Mouse (Mus musculus): Measurements from ENCODE around the gene Arhgap20. TPM values are rescaled to one million over a fixed set of nuclear protein-coding genes. Genes with fewer than 3 reads are reported as not detected.

The Arhgap20 gene
- total RNA-seq (2021), result 10 to 100 TPM in 1 of 2 experiments, 1 to 10 TPM in 1; 9.3 to 11.2 TPM
- long read RNA-seq, experiment 1, full-length matches to known transcripts, result 1 of 2 reads
- long read RNA-seq, experiment 1, partial matches to known transcripts, result 0 of 2 reads
- long read RNA-seq, experiment 1, other reads (novel, unspliced or antisense), result 1 of 2 reads
- long read RNA-seq, experiment 2, partial matches to known transcripts, result 1 of 4 reads
- long read RNA-seq, experiment 2, other reads (novel, unspliced or antisense), result 3 of 4 reads

- peak; percentile 80 to 82 for DNase-seq
- intact Hi-C loops (cut with DNase I), result loop anchor here (1.0 to 5.0 kb wide), 3 partner anchors 10 to 430 kb away; no protein-coding TSS in a partner anchor
Observed at GRCm38 (mm10) chr9:51764921-51765416, at the start of gene Arhgap20. TSS of gene Arhgap20 (plus strand) at chr9:51765337.

GRCm38 (mm10) chr9:51718793-51719192, 46.3 kb upstream of the Arhgap20 start:
- no peak for DNase-seq
- intact Hi-C loops (cut with DNase I), result no loop called here

DNA sequence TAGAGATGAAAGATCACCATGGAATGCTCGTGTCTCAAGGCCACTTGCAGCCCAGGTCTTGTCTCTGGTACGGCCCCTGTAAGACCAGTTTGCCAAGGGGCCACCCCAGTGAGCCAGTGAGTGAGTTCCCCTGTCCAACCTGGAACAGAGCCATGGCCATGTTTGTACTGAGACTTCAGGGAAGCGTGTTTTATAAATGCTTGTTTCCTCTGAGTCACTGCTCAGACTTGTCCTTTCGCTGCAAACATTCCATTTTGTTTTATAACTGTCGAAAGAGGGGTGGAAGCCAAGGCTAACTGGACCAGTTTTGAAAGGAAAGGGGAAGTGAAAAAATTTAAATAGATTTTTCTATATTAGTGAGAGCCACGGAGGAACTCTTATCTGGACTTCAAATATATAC, 37.2 kb upstream of the Arhgap20 start:
- peak; percentile 8 to 25 for DNase-seq
- intact Hi-C loops (cut with DNase I), result no loop called here

DNA sequence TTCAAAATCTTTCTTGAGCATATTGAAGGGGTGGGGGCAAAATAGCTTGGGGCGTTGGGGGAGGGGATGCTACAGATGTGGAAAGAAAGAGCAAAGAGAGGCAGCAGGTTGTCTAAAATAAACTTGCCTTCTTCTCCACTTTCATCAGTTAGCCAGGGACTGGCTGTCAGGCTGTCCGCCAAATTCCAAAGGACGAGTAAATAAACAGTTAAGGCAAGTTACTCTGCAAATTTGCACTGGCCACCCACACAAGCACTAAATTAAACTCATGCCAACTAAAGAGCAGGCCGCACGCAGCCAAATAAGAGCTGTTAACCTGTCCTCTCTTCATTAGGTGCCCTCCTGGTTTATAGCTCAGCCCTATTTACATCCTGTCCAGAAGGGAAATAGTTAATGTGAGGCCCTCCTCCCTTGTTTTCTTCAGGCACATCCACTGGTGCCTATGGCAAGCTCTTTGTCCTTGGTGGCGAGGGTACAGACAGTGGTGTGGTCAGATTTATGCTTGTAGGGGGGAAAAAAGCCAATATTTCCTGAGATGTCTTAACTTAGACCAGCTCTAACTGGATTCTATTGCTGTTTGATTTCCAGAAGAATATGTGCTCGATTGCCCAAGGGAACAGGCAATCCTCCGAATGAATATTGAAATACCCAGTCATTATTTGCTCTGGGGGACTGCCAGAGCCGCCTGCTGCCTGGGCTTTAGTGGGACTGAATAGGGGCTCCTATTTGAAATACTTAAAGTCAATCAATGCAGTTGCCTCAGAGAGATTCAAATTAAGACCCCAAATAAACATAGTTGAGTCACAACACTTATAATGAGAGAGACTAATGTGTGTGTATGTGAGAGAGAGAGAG, 29.7 kb upstream of the Arhgap20 start:
- intact Hi-C loops (cut with DNase I), result no loop called here
- DNase-seq, result no peak

GRCm38 (mm10) chr9:51736750-51737368, 28.3 kb upstream of the Arhgap20 start:
- DNase-seq, result no peak
- intact Hi-C loops (cut with DNase I), result no loop called here

DNA sequence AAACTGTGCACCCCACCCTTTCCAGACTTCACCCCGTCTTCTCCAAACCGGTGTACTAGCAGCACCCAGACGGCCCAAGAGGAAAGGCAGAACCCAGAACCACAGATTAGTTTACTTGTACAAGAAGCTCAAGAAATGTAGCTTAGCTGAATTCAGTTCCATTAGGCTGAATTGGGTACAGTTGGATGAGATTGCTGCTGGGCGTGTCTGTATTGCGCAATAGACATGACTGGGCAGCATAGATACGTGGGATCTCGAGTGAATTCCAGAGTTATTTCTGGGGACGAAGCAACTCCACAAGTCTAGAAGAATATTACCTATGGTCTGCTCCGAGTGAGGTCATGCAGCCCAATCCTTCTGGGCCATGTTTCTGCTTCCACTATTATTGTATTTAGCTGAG, 26.8 kb upstream of the Arhgap20 start:
- intact Hi-C loops (cut with DNase I), result no loop called here
- DNase-seq, result no peak

DNA sequence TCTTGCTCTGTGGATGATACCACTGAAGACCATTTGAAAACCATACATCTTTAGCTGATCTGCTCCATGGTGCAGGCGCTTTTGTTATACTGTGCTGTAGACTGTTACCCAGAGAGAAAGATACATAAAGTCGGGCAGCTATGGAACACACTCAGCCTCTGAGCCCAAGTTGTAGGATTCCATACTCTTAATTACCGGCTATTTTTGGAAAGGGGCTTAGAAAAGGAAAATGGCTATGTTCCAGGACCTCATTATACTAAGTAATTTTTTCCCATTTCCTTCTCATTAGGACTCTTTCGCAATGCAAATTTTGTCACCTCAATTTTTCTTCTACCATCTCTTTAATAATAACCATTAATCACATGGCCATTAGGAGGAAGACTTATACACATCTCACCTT, 25.3 kb upstream of the Arhgap20 start:
- intact Hi-C loops (cut with DNase I), result no loop called here

DNA sequence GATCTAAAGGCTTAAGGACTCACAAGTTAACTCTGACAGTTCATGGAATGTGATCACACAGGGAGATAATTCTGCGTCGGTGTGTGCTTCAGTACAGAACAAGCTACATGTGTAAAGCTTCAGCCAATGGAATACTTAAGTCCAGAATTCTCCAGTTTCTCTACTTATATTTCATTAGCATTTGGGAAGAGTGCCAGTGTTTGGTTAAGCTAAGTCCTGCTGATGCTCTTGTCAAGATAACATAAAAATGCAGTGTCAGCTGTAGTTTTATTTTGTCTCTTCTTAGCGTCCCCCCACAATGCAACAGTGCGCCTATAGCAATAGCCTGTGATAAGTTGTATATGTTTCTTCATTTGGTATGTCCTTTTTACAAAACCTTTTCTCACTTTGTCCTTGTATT, 15.0 kb upstream of the Arhgap20 start:
- no peak for DNase-seq
- intact Hi-C loops (cut with DNase I), result no loop called here

More for the DNA sequence above, 25.3 kb upstream of the Arhgap20 start:
- DNase-seq, result no peak

DNA sequence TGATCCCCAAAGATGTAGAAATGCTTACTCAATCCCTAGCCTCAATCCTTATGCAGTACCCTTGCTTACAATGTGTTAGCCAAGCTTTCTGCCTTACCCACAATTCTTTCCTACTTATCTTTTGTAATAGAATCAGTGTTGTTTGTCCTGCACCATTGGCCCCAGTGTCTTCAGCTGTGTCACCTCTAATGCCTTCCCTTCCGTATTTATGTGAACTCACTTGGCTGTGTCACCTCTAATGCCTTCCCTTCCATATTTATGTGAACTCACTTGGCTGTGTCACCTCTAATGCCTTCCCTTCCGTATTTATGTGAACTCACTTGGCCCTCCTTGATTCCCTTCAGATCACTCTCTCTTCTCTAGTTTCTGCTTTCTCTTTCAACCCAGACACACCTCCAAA, 4.1 kb upstream of the Arhgap20 start:
- intact Hi-C loops (cut with DNase I), result no loop called here

GRCm38 (mm10) chr9:51764041-51764875, 879 bp upstream of the Arhgap20 start:
- no peak for DNase-seq
- intact Hi-C loops (cut with DNase I), result loop anchor here (2.0 kb wide), 1 partner anchor 429 kb away; no protein-coding TSS in a partner anchor

More for the DNA sequence above, 4.1 kb upstream of the Arhgap20 start:
- DNase-seq, result no peak

DNA sequence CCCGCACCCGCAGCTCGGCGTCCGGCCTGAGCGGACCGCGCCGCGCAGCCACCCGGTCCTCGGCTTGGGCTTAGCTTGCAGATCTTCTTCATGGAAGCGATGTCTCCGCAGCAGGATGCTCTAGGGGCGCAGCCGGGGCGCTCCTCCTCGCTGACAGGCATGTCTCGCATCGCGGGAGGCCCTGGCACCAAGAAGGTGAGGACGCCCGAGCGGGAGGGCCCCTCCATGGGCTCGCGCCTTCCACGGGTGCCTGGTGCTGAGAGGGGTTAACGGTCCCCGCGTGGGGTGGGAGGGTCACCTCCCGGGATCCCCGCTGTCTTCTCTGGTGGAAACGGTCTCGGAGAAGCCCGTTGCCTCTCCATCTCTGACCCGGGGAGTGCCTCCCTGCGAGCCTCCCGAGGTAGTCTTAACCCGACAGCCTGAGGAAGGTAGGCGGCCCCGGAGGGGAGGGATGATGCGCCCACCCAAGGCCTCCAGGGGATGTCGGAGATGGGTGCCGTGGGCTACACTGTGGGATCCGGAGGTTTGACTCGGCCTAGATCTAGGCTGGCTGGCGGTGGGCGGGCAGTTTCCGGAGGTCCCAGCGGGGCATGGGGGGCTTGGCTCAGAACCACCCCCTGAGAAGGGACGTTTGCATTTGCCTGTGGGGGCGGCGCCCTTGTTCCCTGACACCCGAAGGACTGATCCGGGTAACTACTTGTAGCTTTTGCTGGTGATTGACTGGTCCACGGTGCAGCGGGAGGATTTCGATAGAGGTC, 459 bp downstream of the Arhgap20 start:
- intact Hi-C loops (cut with DNase I), result loop anchor here (1.0 to 5.0 kb wide), 3 partner anchors 10 to 431 kb away; no protein-coding TSS in a partner anchor
- peak; percentile 24 to 28 for DNase-seq

DNA sequence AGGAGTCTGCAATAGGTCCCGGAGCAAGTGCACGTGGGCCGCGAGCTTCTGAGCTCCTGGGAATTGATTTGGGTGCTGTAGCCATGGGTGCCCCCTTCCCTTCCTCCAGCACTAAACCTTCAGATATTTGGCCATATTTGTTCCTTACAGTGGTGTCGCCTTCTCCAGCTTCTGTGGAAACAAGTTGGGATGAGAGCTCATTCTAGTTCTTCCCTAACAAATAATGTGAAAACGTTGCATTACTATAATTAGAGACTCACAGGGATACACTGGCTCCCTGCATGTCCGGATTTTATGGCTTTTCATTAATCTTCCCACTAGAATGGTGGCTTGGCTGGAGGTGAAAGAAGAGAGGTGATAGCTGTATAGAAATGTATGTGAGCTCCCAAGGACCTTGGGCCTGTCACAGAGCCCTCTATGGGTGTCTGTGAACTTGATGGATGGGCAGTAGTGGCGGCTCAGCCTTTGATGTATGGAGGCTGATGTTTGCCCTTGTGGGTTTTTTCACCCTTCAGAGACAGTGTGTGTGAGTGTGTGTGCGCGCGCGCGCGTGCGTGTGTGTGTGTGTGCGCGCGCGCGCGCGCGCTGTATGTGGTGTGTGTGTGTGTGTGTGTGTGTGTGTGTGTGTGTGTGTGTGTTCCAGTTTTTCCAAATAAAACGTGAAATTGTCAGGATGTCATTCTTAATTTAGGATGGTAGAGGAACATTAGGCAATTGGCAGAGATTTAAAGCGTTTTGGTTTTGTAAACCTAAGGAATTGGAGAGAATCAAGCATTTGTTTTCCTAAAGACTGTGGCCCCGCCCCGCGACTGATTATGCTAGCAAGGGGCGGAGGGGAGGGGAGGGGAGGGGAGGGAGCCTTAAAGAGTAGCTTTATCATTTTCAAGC, 1.3 kb downstream of the Arhgap20 start:
- intact Hi-C loops (cut with DNase I), result loop anchor here (5.0 kb wide), 1 partner anchor 141 kb away; no protein-coding TSS in a partner anchor
- no peak for DNase-seq

DNA sequence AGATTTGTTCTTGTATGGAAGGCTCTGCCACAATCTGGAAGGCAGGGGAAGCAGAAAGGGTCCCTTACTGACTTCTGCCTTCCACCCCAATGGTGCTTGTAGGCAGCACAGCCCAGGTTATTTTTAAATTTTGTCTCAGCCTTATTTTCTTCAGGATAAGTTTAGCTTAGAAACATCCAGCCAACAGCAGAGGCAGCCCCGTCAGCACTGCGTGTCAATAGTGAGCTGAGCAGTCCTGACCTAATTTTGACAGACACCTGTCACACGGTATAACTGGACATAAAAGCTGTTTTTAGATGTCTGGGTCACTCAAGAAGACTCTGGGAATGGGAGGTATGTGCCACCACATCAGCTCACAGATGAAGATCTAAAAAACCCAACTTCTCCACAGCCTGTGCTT, 9.1 kb downstream of the Arhgap20 start:
- no peak for DNase-seq
- intact Hi-C loops (cut with DNase I), result no loop called here

- intact Hi-C loops (cut with DNase I), result no loop called here
- no peak for DNase-seq
Observed at GRCm38 (mm10) chr9:51776459-51776858, 11.3 kb downstream of the Arhgap20 start.

- intact Hi-C loops (cut with DNase I), result no loop called here
- no peak for DNase-seq
Observed at GRCm38 (mm10) chr9:51777180-51777579, 12.0 kb downstream of the Arhgap20 start.

GRCm38 (mm10) chr9:51779232-51779631, 14.1 kb downstream of the Arhgap20 start:
- DNase-seq, result no peak
- intact Hi-C loops (cut with DNase I), result no loop called here

GRCm38 (mm10) chr9:51781092-51781491, 16.0 kb downstream of the Arhgap20 start:
- DNase-seq, result no peak
- intact Hi-C loops (cut with DNase I), result no loop called here

- intact Hi-C loops (cut with DNase I), result no loop called here
- no peak for DNase-seq
Observed at GRCm38 (mm10) chr9:51787380-51787779, 22.2 kb downstream of the Arhgap20 start.

Measured in heart, postnatal 14 days (tissue).